Mouse (Mus musculus): Measurements from ENCODE around the gene Aoc3.
A peak's percentile ranks its signal among the peaks of the same experiment; 100 is the strongest.
"Not testable (repeated sequence)": the region's sequence is repeated elsewhere in the genome, so short reads cannot be mapped to it uniquely, and the experiment has no call there.

Gene Aoc3

DNA sequence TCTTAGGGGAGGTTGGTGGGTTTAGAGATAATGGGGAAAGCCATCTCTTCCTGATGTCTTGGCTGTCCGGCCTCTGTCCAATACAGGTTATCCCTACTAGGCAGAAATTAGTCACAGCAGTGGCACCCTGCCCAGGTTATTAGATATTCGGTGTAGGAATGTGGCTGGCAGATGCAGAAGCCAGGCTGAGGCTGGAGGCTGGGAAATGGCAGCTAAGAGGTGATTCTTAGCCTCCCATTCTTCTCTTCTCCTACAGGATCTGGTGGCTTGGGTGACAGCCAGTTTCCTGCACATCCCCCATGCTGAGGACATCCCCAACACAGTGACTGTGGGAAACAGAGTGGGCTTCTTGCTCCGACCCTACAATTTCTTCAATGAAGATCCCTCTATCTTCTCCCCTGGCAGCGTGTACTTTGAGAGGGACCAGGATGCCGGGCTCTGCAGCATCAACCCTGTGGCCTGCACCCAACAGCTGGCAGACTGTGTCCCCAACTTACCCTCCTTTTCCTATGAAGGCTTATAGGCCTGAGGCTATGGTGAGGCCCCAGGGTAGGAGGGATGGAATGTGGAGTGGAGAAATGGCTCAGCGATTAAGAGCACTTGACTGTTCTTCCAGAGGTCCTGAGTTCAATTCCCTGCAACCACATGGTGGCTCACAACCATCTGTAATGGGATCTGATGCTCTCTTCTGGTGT is 1.3 kb upstream of the Aoc3 start:
- peak; percentile 15 for DNase-seq

DNA sequence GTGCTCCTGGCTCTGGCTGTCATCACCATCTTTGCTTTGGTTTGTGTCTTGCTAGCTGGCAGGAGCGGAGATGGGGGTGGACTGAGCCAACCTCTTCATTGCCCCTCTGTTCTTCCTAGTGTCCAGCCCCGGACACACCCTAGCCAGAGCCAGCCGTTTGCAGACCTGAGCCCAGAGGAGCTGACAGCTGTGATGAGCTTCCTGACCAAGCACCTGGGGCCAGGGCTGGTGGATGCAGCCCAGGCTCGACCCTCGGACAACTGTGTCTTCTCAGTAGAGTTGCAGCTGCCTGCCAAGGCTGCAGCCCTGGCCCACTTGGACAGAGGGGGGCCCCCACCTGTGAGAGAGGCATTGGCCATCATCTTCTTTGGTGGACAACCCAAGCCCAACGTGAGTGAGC is 556 bp downstream of the Aoc3 start:
- not testable (repeated sequence) for DNase-seq

DNA sequence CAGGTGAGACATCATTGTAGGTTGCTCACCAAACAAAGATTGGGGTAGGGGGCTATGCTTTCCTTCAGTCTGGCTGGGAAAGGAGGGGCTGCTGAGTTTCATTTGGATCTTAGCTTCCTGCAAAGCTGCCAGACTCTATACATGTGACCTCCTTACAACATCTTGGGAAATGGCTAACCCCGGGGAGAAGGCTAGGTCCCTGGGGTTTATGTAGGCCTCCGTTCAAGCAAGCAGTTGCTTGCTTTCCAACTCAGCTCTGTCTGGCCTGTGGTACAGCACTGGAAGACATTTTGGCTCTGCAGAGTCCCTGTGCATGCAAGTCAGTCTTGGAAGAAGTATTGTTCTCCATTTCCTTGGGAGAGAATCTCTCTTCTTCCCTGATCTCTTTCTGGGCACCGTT is 2.1 kb downstream of the Aoc3 start:
- no peak for DNase-seq

DNA sequence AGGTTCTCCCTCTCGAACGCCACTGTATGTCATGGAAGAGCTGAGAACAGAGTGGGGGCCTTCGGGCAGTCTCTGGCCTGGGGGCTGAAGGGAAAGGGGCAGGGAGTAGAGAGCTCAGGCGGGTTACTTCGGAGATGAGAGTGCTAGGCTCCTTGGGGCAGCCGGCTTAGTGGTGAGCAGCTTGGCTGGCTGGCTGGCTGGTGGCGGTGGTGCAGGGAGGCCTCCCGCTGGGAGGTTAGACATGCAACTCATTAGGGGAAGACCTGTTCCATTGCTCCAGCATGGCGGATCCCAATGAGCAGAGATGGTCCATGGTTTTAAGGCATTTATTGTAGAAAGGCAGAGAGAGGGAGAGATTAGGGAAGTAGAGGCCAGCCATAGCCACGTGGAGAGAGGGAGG is 3.6 kb downstream of the Aoc3 start:
- no peak for DNase-seq

DNA sequence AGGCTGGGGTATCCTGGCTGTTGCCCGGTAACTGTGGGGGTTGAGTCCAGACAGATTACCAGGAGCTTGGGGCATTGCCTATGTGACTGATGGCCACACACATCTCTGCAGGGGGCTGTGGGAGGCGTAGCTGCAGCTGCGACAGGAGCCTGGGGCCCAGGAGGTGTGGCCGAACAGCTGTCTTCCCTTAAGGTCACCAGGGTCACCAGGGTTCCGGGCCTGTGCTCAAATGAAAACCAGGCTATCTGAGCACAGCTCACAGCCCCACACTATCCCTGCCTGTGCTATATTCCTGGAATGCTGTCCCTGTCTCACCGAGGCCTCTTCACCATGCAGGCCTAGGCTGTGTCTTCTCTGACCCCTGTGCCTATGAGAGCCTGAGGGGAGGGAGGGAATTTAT is 4.1 kb downstream of the Aoc3 start:
- no peak for DNase-seq

DNA sequence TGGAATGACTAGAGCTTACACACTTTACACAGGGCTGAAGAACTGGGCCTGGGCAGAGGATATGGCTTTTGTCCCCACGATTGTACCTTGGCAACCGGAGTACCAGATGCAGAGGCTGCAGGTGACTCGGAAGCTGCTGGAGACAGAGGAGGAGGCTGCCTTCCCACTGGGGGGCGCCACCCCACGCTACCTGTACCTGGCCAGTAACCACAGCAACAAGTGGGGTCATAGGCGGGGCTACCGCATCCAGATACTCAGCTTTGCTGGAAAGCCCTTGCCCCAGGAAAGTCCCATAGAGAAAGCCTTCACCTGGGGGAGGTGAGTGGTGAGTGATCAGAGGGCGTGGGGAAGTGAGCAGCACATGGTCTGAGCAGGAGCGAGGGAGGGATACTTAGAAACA is 5.3 kb downstream of the Aoc3 start:
- DNase-seq = no peak

DNA sequence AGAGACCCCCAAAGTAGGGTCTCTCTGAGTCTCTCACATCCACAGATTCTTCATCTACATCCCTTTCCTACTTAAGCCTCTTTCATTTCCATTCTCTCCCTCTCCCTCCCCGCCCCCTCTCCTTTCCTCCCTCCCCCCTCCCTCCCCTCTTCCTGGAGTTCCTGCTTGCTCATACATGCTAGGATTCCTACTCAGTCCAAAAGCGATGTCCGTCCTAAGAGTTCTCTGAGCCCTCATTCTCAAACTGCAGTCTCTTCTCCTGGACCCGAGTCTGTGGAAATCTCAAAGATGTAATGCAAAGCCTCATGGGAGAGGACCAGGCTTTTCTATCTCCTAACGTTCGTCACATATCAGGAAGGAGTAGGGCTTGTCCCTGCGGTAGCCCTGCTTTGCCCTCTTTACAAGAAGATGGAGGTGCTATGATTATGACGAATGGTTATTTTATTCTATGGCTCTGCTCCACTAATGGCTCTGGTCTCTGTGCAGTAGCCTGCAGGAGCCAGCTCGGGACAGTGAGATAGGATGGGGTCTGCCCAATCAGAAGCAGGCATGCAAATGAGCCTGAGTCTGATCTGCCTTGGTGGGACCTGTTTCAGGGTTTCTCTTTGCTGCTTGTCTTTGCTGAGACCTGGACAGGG is 7.8 kb downstream of the Aoc3 start:
- no peak for DNase-seq

DNA sequence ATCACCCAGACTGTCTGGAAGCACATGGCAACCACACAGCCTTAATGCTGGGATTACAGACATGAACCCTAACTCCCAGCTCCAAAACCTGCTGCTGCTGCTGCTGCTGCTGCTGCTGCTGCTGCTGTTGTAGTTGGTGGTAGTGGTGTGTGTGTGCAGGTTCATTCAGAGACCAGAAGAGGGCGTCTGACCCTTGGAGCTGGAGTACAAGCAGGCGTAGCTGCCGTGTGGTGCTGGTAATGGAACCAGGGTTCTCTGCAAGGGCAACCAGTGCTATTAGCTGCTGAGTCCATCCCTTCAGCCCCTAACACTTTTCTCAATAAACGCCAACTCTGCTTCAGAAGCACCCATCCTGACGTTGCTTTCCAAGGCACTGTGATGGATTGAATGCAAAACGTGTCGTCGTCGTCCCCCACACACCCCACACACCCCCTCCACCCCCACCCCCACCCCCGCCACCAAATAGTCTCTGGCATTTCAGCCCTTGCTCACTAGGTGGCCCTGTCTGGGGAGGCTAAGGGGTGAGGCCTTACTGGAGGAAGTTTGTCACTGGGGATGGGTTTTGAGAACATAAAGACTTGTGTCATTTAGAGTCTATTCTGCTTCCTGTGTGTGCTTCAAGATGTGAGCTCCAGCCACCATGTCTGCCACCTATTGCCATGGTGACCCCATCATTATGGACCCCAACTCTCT is 16.8 kb downstream of the Aoc3 start:
- no peak for DNase-seq

DNA sequence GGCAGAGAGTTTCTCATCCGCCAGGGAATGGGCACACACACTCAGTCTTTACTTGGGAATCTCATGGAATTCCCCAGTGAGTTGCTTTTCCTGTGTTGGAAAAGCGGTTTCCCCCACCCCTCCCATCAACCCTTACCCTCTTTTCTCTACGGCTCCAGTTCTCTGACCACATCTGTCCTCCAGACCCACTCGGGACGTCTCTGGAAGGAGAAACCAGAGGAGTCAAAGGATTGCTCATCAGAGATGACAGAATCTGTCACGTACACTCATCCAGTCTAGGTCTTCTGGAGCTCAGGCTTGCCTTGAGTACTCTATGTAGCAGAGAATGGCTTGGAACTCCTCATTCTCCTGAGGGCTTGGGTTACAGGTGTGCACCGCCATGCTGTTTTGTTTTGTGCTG is 18.4 kb downstream of the Aoc3 start:
- no peak for DNase-seq

DNA sequence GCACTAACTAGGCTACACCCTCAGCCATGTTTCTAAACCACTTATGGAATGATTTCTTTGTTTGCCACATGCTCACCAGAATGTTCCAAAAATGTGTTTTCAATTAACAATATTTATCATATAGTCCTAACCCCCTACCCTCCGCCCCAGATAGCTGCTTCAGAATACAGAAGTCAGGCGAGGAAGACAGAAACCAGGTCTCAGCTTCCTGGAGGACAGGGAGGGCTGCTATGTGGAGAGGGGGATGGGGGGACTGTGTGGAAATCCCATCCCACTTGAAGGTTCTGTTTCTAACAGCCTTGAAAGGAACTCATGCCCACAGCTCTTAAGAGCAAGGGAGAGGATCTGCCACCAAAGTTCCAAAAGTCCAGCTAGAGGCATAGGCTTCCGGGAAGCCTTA is 18.8 kb downstream of the Aoc3 start:
- DNase-seq = no peak

DNA sequence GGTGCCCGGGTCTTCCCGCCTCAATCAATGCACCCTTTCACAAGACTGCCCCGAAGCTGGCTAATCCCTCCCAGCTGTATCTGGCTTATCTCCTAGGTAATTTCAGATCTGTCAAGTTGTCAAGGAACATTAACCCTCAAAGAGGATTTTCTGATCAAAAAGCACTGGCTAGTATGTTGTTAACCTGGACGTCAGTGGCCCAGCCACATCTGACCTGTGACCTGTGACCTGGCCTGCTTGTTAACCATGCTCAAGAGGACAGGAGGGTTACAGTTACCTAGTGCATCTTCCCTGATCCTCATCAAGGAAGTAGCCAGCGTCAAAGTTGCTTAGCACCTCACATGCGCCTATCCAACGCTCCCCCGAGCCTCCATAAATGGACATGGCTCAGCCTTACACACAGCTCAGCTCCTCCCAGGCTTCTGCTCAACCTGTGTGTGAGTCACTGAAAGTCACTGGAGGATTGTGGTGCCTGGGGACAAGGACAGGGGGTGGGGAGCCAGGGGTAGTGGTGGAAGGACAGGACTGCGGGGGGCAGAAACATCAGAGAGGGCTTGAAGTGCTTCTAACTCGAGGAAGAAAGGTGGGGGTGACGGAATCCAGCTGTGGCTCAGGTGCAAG is 20.8 kb downstream of the Aoc3 start:
- DNase-seq = no peak

DNA sequence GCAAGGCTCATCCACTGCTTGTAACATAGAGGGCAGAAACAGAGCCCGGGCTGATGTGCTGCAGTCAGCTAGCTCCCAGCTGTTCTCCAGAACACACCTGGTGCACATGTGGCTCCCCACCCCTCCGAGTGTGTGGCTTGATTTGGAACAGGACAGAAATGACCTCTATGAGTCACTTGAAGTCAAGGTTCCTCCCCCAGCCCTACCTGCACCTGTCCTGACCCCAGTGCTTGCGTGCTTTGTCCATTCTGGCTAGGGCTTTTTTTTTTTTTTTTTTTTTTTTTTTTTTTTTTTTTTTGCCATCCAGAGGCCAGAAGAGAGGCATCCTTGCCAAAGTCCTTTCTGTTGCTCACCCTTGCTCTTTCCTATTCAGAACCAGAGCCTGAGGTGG is 21.3 kb downstream of the Aoc3 start:
- DNase-seq = no peak

DNA sequence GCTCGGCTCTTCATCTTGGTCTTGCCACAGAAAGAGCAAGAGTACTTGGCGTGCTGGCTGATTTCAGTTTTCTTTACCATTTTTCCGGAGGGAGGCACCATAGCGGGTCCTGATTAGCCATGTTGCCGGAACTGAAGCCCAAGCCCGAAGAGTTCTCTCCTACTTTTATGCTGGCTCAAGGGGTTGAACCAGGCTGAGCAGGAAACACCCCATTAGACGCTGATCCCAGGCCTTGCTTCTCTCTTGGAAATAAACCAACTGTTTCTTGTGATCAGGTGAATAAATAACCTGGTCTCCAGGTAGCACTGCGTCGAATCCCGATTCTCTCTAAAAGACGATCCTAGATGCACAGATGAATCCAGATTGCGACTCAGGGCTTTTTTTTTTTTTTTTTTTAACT is 23.0 kb downstream of the Aoc3 start:
- no peak for DNase-seq

DNA sequence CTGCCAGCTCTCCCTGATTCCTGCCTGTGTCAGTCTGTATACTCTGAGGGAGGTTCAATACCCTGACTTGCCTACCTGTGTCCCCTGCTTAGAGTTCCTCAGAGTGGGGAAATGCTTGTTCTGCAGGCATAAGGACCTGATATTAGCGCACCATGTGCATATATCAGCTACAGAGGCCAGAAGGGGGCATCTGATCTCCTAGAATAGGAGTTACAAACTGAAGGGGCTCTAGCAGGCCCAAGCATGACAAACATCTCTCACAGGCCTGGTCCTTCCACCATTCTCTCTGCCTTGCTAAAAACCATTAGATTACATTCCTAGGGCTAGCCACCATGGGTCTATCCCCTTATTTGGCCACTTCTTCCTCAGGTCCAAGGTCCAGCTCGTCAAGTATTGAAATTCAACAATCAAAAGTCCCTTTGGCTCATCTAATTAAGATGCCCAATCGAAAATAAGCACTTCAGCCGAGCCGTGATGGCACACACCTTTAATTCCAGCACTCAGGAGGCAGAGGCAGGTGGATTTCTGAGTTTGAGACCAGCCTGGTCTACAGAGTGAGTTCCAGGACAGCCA is 24.1 kb downstream of the Aoc3 start:
- no peak for DNase-seq

DNA sequence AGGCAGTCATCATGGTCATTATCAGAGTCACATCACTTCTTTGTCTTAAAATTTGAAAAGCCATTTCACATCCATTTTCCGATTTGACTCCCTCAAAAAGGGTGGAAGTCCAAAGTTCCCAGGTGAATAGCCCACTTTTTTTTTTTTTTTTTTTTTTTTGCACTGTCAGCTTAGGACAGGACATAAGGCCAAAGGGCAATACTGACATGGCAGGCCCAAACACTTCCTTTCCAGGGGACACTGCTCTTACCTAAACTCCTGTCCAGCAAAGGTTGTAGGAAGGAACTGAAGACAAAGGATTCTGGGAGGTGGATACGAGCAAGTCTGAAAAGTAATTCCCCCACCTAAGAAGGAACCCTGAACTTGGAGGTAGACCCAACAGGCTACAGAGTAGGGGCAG is 25.5 kb downstream of the Aoc3 start:
- no peak for DNase-seq

DNA sequence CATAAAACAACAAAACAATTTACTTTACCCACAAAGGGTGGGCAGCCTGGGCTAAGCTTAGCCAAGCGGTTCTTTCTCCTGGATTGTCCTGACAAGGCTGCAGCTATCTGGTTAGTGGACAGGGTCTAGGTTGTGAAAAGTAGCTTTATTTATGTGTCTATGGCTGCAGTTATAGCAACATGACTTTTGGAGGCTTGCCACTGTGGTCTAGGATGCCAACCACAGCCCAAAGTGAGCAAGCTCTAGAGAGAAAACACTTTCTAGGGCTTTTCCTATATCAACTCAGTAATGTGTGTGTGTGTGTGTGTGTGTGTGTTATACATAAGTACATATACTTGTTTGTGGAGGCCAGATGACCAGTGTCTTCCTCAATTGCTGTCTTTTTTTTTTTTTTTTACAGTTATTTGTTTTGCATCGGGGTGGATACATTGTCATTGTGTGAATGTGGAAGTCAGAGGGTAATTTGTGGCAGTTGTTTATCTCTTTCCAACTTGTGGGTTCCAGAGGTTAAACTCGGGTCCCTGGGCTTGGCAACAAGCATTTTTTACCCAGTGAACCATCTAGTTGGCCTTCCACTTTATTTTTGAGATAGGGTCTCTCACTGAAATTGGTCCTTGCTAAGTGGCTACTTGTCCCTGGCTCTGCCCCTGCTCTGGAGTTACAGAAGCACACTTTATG is 27.2 kb downstream of the Aoc3 start:
- no peak for DNase-seq

DNA sequence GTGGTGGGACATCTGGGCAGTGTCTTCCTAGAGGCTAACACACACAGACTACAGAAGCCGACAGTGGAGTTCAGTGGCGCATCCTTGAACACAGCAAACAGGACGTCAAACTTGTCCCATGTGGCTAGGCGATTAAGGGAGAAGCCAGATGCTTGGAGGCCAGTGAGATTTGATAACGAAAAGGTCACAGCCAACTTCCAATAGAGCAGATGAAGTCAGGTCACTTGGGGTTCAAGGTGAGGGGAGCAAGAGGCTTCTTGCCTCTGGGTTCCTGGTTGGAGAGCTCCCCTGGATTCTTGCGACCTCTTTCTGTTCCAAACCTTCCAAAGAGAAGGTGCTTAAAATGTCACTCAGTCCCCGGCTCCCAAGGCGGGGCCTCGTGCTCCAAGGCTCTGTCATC is 29.4 kb downstream of the Aoc3 start:
- no peak for DNase-seq

DNA sequence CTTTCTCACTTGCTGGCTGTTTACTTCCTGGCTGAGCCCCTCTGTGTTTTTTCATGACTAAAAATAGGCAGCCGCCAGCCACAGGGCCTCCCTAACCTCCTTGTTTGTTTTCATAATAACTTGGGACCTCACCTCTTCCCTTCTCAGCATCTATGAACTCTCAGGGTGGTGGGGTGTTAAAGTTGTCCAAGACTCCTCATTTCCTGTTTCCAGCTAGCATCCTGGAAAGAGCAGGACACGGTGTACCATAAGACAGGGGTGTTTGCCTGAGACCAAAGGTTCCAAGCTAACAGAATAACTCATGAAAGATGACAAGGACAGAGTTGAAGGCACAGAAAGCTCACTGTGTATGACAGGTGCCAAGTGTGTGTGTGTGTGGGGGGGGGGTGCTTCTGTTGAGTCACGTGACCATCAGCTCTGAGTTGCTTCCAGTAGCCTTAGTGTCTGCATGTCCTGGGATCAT is 30.3 kb downstream of the Aoc3 start:
- DNase-seq = no peak

DNA sequence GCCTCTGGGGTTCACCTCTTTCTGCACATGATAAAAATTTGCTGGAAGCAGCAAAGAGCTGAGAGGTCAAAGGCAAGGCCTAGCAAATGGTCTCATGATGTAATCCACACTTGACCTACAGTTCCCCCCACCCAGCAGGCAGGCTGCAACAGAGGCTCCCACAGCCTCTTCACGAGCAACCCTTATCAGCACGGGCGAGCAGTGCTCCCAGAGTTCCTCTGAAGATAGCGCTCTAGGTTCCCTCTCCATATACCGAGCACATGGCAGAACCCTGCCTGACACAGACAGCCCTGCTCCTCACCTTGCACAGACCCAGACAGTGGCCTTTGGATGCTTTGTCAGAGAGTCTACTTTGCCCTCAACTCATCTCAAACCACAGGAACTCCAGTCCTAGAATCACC is 34.1 kb downstream of the Aoc3 start:
- DNase-seq = no peak

DNA sequence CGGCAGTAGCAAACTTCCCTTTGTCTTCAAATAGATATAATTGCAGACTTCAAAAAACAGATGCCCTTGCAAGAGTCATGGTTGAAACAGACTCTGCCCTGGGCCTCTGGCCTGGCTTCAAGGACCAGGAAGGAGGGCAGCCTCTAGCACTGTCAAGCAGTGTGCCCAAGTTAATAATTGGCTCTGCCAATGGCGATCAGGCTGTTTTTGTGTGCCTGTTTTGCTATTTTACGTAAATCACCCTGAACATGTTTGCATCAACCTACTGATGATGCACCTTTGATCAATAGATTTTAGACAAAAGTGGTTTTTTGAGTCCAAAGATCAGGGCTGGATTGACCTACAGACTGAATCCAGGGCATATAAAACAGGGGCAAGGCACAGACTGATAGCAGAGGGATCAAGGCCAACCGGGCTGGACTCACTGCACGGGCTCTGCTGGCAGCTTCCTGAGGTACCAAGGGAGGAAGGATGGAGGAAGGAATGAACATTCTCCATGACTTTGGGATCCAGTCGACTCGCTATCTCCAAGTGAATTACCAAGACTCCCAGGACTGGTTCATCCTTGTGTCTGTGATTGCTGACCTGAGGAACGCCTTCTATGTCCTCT is 37.0 kb downstream of the Aoc3 start, which contains the start of gene G6pc:
Gene G6pc (plus strand): TSS at position 236 of the 610 bp plus-strand sequence.
- DNase-seq = no peak

DNA sequence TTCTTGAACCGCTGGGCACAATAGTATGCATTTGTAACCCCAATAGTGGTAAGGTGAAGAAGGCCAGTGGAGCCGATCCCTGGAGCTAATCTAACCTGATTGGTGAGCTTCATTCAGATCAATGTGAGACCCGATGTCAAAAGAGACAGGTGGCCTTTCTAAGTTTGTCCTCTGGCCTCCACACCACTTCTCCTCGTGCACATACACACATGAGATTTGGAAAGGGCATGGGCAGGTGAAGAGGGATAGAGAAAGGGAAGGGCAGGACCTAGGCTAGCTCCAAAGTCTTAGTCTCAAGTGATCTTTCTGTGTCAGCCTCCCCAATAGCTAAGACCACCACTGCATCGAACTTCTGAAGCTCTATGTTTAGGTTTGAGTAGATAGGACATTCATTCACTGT is 39.7 kb downstream of the Aoc3 start:
- DNase-seq = no peak

DNA sequence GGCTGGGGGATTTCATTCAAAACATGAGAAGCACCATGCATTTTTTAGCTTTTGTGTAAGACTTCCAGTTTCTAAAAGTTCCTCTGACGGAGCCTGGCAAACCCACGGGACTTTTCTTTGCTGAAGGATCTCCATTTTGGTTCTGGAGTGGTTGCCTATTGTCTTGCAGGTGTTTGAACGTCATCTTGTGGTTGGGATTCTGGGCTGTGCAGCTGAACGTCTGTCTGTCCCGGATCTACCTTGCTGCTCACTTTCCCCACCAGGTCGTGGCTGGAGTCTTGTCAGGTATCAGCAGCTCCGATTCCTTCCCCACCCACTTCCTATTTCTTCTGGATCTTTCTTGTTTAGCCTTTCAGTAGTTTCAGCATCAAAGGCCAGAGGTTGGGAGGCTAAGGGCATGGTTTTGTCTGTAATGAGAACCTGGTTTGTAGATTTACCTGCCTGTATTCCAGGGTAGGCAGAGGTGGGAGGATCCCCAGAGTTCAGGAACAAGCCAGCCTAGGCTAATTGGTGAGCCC is 44.1 kb downstream of the Aoc3 start:
- no peak for DNase-seq
